Mouse (Mus musculus) mouse trophoblast stem cell (cell line): Measurements from ENCODE around the gene Plekhh2.

ENCODE experiments used
- in situ Hi-C, 2 experiments: fragments of 300-500 bp; cut with MseI, MboI; formaldehyde crosslinking; loops; 2 replicates in 1 of 2; 3 replicates in 1 of 2; pipeline ENCODE4 v1.15.1; 2025

Plekhh2 gene

DNA sequence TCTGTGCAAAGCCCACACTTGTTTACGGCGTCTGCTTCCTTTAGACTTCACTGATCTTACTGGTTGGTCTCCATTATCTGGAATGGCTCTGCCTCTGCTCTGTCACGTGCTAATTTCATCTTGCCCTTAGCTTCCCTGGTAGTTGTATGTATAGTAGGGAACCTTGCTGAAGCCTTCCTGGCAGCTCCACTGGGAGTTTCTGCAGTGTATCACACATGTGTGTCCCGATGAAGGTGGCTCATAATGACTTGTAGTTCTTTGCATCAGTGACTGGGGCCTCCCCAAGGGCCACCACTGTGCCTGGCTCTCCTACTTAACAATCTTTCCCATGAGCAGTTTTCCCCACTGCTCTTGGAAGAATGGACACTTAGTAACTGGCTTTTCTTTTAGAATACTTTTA, 96.9 kb downstream of the Plekhh2 start:
- in situ Hi-C loops = no loop called here

DNA sequence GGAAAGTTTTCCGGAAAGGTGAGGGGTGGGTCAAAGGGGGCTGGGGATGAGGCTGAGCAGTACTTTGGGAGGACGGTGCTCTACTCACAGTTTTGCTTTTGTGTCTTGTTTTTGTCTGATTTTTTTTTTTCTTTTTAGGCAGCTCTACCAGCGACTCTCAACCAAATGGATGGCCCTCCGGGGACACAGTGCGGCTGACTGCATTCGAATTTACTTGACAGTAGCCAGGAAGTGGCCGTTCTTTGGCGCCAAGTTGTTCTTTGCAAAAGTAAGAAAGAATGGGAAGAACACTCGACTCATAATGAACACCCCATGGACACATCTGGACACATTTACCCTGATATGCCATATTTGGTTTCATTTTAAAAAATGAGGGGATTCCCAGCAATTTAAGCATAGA, 99.8 kb downstream of the Plekhh2 start:
- in situ Hi-C loops = no loop called here

DNA sequence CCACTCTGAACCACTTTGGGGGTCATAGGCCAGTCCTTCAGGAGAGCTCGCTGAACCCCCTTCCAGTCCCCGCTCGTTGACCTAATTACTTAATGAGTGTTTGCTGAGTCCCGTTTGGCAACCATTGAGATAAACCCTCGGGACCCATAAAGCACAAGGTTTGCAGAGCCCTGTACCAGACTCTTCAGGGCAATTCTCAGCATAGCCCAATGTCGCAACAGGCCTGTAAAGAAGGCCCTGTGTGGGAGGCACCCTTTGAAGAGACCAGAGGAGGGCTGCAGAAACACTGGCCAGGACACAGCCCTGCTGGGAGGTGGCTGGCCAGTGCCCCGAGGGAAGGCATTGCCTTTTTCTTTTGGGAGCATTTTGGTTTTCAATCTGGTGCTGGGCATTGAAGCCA, 100.3 kb downstream of the Plekhh2 start:
- in situ Hi-C loops = no loop called here

- in situ Hi-C loops = no loop called here
These were observed 104.1 kb downstream of the Plekhh2 start for GRCm38 (mm10) chr17:84615811-84616210.

DNA sequence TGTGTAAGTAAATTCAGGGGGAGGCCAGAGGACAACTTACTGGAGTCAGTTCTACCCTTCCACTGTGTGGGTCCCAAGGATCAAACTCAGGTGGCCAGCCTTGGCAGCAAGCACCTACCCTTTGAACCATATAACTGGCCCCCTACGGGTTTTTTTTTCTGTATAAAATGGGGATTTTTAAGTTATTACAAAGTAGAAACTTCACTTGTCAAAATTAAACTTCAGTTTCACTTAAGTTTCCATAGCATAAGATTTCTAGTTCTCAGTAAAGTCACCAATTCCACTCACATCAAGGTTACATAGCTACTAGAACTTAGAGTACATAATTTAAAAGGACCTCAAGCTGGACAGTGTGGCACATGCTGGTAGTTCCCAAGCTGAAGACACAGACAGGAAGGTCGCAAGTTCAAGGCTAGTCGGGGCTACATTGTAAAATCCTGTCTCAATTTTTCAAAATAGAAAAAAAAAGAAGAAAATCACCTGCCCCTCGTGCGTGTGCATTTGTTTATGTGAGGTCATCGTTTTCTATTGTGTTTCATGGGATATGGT, 104.9 kb downstream of the Plekhh2 start:
- in situ Hi-C loops = no loop called here

- in situ Hi-C loops = no loop called here
These were observed 106.3 kb downstream of the Plekhh2 start for GRCm38 (mm10) chr17:84617953-84618352.

- in situ Hi-C loops = no loop called here
These were observed 107.4 kb downstream of the Plekhh2 start for GRCm38 (mm10) chr17:84619112-84619511.

DNA sequence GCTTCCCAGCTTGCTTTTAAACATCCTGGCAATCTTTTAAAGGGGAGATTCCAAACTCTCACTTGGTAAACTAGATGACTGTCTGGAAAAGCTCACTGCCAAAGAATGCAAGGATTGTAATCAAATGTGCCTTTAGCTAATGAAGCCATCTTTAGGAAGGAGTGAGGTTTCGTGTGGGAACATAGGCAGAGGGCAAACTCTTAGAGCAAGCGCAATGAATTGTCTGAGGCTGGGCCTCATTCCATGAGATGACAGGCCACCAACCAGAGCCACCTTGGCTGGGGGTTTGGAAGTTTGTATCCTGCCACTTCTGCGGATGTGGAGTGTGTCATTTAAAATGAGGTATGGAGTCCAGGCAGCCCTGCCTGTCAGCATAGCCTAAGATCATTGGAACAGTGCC, 108.4 kb downstream of the Plekhh2 start:
- in situ Hi-C loops = no loop called here

DNA sequence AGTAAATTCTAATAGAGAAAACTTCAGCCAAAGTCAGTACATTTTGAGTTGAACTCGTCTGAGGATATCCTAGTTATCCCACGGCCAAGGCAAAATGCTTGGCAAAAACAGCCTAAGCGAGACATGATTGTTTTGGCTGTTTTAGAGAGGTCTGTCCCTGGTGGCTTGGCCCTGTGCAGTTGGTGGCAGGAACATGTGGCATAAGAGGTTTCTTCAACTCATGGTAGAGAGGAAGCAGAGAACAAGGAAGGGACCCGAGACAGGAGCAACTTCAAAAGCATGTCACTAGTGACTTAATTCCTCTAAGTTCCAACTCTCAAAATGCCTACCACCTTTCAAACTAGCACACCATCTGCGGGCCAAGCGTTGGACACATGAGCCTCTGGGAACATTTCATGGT, 108.9 kb downstream of the Plekhh2 start:
- in situ Hi-C loops = no loop called here

GRCm38 (mm10) chr17:84621209-84621608, 109.5 kb downstream of the Plekhh2 start:
- in situ Hi-C loops = no loop called here

DNA sequence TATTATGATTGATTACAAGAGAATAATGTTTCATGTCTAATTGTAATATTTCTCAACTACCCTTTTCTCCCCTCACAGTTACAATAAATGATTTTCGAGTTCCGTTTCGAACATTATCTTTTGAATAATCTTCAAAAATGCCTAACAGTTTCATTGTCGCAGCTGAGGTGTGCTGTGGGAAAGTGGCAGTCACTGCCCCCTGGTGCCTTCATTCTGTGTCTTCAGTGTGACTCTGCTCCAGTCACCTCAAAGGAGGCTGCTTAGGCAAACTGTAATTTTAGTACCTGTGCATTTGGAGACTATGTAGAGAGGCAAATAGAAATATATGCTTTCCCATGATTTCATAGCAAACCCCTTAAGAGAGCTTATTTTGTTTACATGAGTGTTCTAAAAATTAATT, 110.3 kb downstream of the Plekhh2 start:
- in situ Hi-C loops = no loop called here

DNA sequence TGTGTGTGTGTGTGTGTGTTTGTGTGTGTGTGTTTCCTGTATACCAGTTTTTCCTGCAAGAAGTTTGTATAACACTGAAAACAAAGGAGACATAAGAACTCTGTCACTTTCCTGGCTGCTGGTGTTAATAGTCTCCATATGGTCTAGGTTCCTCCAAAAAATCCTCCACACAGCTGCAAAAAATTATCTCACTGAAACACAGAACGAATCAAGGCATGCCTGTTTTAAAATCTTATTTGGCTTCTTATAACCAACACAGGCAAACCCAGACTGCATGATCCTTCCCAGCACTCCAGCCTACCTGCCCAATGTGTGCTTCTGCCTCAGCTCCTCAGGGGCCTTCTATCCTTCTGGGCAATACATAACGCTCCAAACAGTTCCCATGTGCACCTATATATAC, 111.2 kb downstream of the Plekhh2 start:
- in situ Hi-C loops = no loop called here

- in situ Hi-C loops = no loop called here
These were observed 114.7 kb downstream of the Plekhh2 start, which contains the start of gene Dync2li1 for GRCm38 (mm10) chr17:84626276-84626856. TSS of gene Dync2li1 (plus strand) at chr17:84626496.

GRCm38 (mm10) chr17:84626857-84627305, 115.2 kb downstream of the Plekhh2 start:
- in situ Hi-C loops = no loop called here

DNA sequence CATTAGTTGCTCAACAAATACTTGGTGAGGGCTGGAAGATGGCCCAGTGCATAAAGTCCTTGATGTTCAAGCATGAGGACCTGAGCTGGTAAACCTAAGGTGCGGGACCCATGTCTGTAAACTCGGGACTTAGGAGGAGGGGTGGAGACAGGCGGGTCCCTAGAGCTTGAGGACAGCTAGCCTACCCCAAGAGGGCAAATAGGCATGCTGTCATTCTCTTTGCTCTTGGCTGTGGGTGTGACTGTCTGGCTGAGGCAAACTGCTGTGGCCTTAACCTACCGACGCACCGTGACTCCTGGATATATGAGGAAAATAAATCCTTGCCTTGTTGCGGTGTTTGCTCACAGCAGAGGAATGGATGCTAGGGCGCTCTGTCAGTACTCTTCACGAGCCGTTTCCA, 116.0 kb downstream of the Plekhh2 start:
- in situ Hi-C loops = no loop called here

- in situ Hi-C loops = no loop called here
These were observed 116.9 kb downstream of the Plekhh2 start for GRCm38 (mm10) chr17:84628611-84629010.

- in situ Hi-C loops = no loop called here
These were observed 120.1 kb downstream of the Plekhh2 start for GRCm38 (mm10) chr17:84631836-84632235.

- in situ Hi-C loops = no loop called here
These were observed 121.7 kb downstream of the Plekhh2 start for GRCm38 (mm10) chr17:84633443-84633842.

DNA sequence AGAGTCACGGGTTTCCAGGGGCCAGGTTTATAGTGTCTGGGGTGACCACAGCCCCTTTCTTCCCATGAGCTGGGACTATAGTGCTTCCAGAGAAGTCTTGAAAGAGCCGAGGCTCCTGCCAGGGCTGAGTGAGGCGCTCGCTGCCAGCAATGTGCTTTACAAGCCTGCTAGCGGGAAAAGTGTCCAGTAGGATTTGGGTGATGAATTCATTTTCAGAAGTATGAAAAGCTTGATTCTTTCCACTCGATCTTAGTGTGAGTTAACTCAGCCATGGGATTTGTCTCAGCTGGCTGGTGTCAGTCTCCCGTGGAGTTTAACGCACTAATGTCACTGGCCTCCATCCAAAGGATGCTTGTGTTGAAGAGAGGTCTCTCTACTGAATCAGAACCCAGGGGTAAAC, 124.6 kb downstream of the Plekhh2 start:
- in situ Hi-C loops = no loop called here

- in situ Hi-C loops = no loop called here
These were observed 126.3 kb downstream of the Plekhh2 start for GRCm38 (mm10) chr17:84637971-84638370.

DNA sequence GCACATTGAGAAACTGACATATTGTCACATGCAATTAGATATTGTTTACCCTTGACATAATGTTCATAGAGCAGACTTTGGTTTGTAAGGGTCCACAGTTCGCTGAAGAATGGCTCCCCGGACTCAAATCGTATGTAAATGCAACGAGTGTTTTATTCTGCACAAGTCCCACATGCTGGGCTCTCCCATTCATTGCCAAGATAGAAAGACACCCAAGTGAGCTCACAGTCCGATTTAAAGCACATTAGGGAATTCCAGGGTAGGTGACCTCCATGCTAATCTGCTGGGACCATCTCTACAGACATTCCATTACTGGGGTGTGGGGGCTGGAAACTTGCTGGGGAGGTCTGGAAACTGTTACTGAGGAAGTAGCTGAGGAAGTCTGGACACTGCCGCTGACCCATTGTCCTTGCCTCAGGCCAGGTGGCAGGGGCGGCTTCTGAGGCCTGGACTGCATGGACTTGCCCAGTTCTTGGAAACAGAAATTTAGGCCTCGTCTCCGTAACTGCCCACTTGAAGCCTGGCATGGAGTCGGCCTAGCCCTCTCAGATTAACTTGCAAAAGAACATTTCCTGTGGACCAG, 128.2 kb downstream of the Plekhh2 start:
- in situ Hi-C loops = no loop called here

DNA sequence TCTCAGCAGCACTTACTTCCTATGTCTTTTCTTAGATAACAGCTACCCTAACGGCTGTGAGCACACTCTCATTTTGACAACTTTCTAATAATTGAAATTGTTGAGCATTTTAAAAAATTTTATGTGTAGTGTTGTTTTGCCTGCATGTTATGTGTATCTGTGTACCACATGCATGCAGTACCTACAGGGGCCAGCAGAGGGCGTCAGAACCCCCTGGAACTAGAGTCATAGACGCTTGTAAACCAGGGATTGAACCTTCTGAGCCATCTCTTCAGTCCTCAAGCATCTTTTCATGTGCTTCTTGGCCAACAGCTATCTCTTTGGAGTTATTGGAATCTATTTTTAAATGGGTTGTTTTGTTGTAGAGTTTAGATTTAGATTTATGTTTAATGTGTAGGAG, 130.2 kb downstream of the Plekhh2 start:
- in situ Hi-C loops = no loop called here

- in situ Hi-C loops = no loop called here
These were observed 130.6 kb downstream of the Plekhh2 start for GRCm38 (mm10) chr17:84642324-84642723.
